Mouse (Mus musculus) hindbrain, embryonic 11.5 days (tissue): Measurements from ENCODE around the gene App. TPM values are rescaled to one million over a fixed set of nuclear protein-coding genes. Genes with fewer than 3 reads are reported as not detected.

Experiments
- ATAC-seq: fragments of 200-750 bp; cut with Nextera tagmentation; 2 replicates; pipeline ENCODE4 v1.8.0; 2017; ENCODE audit warnings: mild to moderate bottlenecking, moderate TSS enrichment, moderate library complexity; ENCODE audit not compliant: low FRiP score
- DNase-seq: peaks from one replicate; pipeline ENCODE4 v3.0.0-alpha.2; 2015; ENCODE audit warnings: low spot score
- H3K27ac ChIP-seq: fragments of 300-500 bp; sonication (generic); 2 replicates; pipeline ENCODE4 v1.5.1; 2014; ENCODE audit warnings: mild to moderate bottlenecking, low read depth, low read length
- H3K27me3 ChIP-seq: fragments of 300-500 bp; sonication (generic); 2 replicates; pipeline ENCODE4 v1.6.1; 2014; ENCODE audit warnings: mild to moderate bottlenecking, low read length, moderate library complexity, mixed read lengths; ENCODE audit not compliant: control insufficient read depth, insufficient read depth
- H3K36me3 ChIP-seq: fragments of 300-500 bp; sonication (generic); 2 replicates; pipeline ENCODE4 v1.6.1; 2014; ENCODE audit warnings: mild to moderate bottlenecking, low read length, moderate library complexity, mixed read lengths; ENCODE audit not compliant: control insufficient read depth, insufficient read depth
- H3K4me1 ChIP-seq: fragments of 300-500 bp; sonication (generic); replicated peaks from 2 replicates; pipeline ENCODE4 v1.6.1; 2014; ENCODE audit warnings: low read length, mixed read lengths; ENCODE audit not compliant: control insufficient read depth, insufficient read depth
- H3K4me2 ChIP-seq: fragments of 300-500 bp; sonication (generic); replicated peaks from 2 replicates; pipeline ENCODE4 v1.6.1; 2014; ENCODE audit warnings: mild to moderate bottlenecking, low read depth, low read length
- H3K4me3 ChIP-seq: fragments of 300-500 bp; sonication (generic); 2 replicates; pipeline ENCODE4 v1.5.1; 2014; ENCODE audit warnings: low read depth, low read length
- H3K9ac ChIP-seq: fragments of 300-500 bp; sonication (generic); 2 replicates; pipeline ENCODE4 v1.6.1; 2014; ENCODE audit warnings: low read depth, low read length
- H3K9me3 ChIP-seq: fragments of 300-500 bp; sonication (generic); 2 replicates; pipeline ENCODE4 v1.6.1; 2016; ENCODE audit warnings: low read length; ENCODE audit not compliant: control insufficient read depth
- WGBS: fragments of 180-500 bp; shearing (Covaris S2); extraction: QIAGEN DNeasy Blood & Tissue Kit; methylation state at CpG from one replicate; pipeline ENCODE4 v1.1.7; 2014; 5-methylcytosine and 5-hydroxymethylcytosine counted together
- polyA plus RNA-seq: library from polyadenylated mRNA; unstranded; fragments of >200 nt; fragmentation: Nextera tagmentation; extraction: Ambion mirVana; gene quantifications from 2 replicates; pipeline ENCODE4 v1.2.1, GENCODE M21; 2014

App gene
- polyA plus RNA-seq, 1 experiment from 2014 or later: 203 TPM

DNA sequence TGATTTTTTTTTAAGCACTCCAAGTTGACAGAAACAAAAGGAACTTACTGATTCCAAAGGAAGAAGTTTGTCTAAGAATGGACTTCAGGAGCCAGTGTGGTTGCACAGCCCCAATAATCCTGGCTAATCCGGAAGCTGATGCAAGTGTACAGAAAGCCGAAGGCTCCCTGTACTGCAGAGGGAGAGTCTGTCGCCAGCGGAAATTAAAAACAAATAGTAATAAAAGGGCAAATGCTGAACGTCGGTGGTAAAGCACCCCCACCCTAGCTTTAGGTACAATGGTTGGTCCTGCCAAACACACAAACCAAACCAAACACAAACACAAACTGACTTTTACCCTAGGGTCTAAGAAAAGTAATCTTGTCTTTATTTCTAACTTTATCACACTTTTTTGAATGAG, 98.7 kb downstream of the App start:
- no peaks in the 10 kb centered on the region for H3K27me3 ChIP-seq
- no peaks in the 10 kb centered on the region for H3K4me1 ChIP-seq
- H3K9ac ChIP-seq: no peak overlapping the region
- H3K4me2 ChIP-seq: no peak overlapping the region
- no peak overlapping the region for H3K4me3 ChIP-seq
- H3K27ac ChIP-seq: no peak overlapping the region
- no peaks in the 10 kb centered on the region for H3K36me3 ChIP-seq
- no peak for ATAC-seq
- 87% methylated on average over 6 of the region's 6 CpGs for WGBS
- H3K9me3 ChIP-seq: no peaks in the 10 kb centered on the region
- DNase-seq: no peak

DNA sequence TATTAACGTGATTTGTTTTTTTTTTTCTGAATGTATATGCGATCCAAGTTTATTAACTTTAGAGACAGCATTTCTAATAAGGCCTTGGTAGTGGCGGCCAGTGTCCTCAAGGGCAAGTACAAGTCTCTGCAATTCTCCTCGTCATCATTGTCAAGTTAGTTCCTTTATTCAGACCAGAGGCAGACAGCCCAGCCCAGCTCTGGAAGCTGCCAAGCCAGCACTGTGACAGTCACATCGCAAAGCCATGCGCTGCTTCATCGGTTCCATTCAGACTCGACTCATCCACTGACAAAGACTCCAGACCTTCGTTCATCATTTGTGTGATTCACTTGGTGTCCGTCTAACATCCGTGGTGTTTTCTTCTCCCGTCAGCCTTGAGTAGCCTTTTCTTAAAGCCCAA, 100.9 kb downstream of the App start:
- Histone ChIP-seq H3K4me2 (no peak overlapping the region), H3K36me3 (no peaks in the 10 kb centered on the region), H3K4me1 (no peaks in the 10 kb centered on the region), H3K9ac (no peak overlapping the region), H3K4me3 (no peak overlapping the region), H3K27me3 (no peaks in the 10 kb centered on the region), H3K9me3 (no peaks in the 10 kb centered on the region), H3K27ac (no peak overlapping the region)
- peak; percentile 43; the same call in 1 of the 2 replicates for ATAC-seq
- 59% methylated on average over 12 of the region's 12 CpGs for WGBS
- no peak for DNase-seq

DNA sequence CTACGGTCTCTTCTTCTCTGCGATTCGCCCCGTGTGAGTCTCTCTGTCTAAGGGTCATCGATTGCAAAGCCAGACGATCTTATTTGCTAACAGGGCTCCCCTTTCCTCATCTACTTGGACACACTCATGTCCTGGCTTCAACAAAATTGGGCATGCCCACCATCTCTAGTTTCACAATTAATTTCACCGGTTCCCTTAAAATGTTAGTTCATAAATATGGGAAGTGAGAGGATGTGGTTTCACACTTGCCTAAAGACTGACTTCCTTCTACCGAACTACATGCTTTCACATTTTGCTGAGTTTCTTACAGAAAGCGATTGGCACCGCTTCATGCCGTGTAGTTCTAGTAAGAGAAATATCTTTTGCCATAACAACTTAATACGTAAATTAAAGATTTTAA, 101.8 kb downstream of the App start:
- Histone ChIP-seq H3K9ac (no peak overlapping the region), H3K36me3 (no peaks in the 10 kb centered on the region), H3K9me3 (no peaks in the 10 kb centered on the region), H3K27me3 (no peaks in the 10 kb centered on the region), H3K27ac (no peak overlapping the region), H3K4me2 (no peak overlapping the region), H3K4me3 (no peak overlapping the region), H3K4me1 (no peaks in the 10 kb centered on the region)
- 97% methylated on average over 12 of the region's 12 CpGs for WGBS
- ATAC-seq (no peak), DNase-seq (no peak)

- Histone ChIP-seq H3K36me3 (no peaks in the 10 kb centered on the region), H3K27me3 (no peaks in the 10 kb centered on the region), H3K4me2 (no peak overlapping the region), H3K4me3 (no peak overlapping the region), H3K27ac (no peak overlapping the region), H3K4me1 (no peaks in the 10 kb centered on the region), H3K9me3 (no peaks in the 10 kb centered on the region), H3K9ac (no peak overlapping the region)
- no peak for DNase-seq
- WGBS: 97% methylated on average over 1 of the region's 1 CpGs
- ATAC-seq: no peak
These were observed 102.3 kb downstream of the App start for GRCm38 (mm10) chr16:85071248-85071647.

GRCm38 (mm10) chr16:85067254-85067893, 106.2 kb downstream of the App start:
- no peaks in the 10 kb centered on the region for H3K36me3 ChIP-seq
- no peak overlapping the region for H3K4me2 ChIP-seq
- WGBS: 94% methylated on average over 13 of the region's 13 CpGs
- ATAC-seq (no peak), DNase-seq (no peak)
- H3K4me3 ChIP-seq: no peak overlapping the region
- H3K4me1 ChIP-seq: no peaks in the 10 kb centered on the region
- no peaks in the 10 kb centered on the region for H3K27me3 ChIP-seq
- no peaks in the 10 kb centered on the region for H3K9me3 ChIP-seq
- no peak overlapping the region for H3K27ac ChIP-seq
- H3K9ac ChIP-seq: no peak overlapping the region

- no peaks in the 10 kb centered on the region for H3K9me3 ChIP-seq
- ATAC-seq (peak; percentile 53), DNase-seq (no peak)
- no peak overlapping the region for H3K4me3 ChIP-seq
- H3K4me2 ChIP-seq: no peak overlapping the region
- H3K36me3 ChIP-seq: no peaks in the 10 kb centered on the region
- no peak overlapping the region for H3K27ac ChIP-seq
- H3K9ac ChIP-seq: no peak overlapping the region
- no peaks in the 10 kb centered on the region for H3K4me1 ChIP-seq
- 82% methylated on average over 11 of the region's 11 CpGs for WGBS
- no peaks in the 10 kb centered on the region for H3K27me3 ChIP-seq
These were observed 107.3 kb downstream of the App start for GRCm38 (mm10) chr16:85066227-85066626.

DNA sequence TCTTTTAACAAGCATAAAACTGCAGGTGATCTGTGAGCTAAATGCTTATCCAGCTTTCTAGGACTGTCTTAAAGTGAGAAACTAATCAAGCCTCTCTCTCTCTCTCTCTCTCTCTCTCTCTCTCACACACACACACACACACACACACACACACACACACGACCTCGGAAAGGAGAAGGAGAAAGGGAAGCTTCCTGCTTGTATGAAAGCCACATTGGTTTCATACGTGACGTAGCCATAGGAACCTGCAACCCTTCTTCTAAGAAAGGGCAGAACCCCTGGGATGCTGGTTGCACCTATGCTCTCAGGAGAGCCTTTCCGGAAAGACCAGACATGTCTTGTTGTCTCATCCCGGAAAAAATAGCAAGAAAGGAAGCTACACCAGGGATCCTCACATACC, 108.8 kb downstream of the App start:
- Histone ChIP-seq H3K4me3 (no peak overlapping the region), H3K9me3 (no peaks in the 10 kb centered on the region), H3K36me3 (no peaks in the 10 kb centered on the region), H3K27ac (no peak overlapping the region), H3K4me1 (no peaks in the 10 kb centered on the region), H3K9ac (no peak overlapping the region), H3K27me3 (no peaks in the 10 kb centered on the region), H3K4me2 (no peak overlapping the region)
- 86% methylated on average over 4 of the region's 6 CpGs for WGBS
- ATAC-seq (no peak), DNase-seq (no peak)

DNA sequence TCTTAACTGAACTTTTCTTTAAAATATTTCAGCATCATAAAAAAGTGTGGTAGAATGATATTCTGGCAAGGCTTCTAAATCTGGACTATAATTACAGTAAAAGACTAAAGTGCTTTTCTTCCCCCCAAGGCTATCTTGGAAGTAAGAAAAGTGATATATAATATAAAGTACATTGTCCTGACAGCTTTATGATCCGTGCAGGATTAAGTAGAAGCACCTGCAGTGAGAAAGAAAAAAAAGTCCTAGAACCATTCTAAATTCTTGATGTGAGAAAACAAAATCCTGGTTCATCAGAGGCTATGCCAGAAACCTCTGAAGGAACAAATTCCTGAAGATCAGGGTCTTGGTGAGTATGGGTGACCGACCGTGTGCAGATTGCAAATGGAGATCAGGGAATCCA, 110.8 kb downstream of the App start:
- H3K27me3 ChIP-seq: no peaks in the 10 kb centered on the region
- H3K4me3 ChIP-seq: no peak overlapping the region
- no peaks in the 10 kb centered on the region for H3K9me3 ChIP-seq
- no peak overlapping the region for H3K9ac ChIP-seq
- DNase-seq (no peak), ATAC-seq (no peak)
- 96% methylated on average over 3 of the region's 3 CpGs for WGBS
- no peaks in the 10 kb centered on the region for H3K4me1 ChIP-seq
- no peaks in the 10 kb centered on the region for H3K36me3 ChIP-seq
- no peak overlapping the region for H3K27ac ChIP-seq
- no peak overlapping the region for H3K4me2 ChIP-seq

- Histone ChIP-seq H3K9me3 (no peaks in the 10 kb centered on the region), H3K27me3 (no peaks in the 10 kb centered on the region), H3K9ac (no peak overlapping the region), H3K4me3 (no peak overlapping the region), H3K4me2 (no peak overlapping the region), H3K27ac (no peak overlapping the region), H3K4me1 (no peaks in the 10 kb centered on the region), H3K36me3 (no peaks in the 10 kb centered on the region)
- DNase-seq (no peak), ATAC-seq (no peak)
- 93% methylated on average over 4 of the region's 4 CpGs for WGBS
These were observed 111.8 kb downstream of the App start for GRCm38 (mm10) chr16:85061725-85062124.
